Mouse (Mus musculus) telencephalon, adult 2 months (tissue): ENCODE measurements at regions not wholly inside any gene's neighbourhood (a gene's known extent, or its start where the extent isn't known, plus 50 kb on each side); places are given as distances from the start of the nearest gene placed in this dataset.

Source experiments
- DNase-seq: peaks from one replicate; pipeline ENCODE4 v3.0.0-alpha.2; 2011; ENCODE audit warnings: low read depth, low spot score

GRCm38 (mm10) chr2:95891566-95891965, 426.4 kb upstream of the Lrrc4c start:
- peak; percentile 84 for DNase-seq

GRCm38 (mm10) chr2:95905026-95905425, 412.9 kb upstream of the Lrrc4c start:
- DNase-seq = no peak

DNA sequence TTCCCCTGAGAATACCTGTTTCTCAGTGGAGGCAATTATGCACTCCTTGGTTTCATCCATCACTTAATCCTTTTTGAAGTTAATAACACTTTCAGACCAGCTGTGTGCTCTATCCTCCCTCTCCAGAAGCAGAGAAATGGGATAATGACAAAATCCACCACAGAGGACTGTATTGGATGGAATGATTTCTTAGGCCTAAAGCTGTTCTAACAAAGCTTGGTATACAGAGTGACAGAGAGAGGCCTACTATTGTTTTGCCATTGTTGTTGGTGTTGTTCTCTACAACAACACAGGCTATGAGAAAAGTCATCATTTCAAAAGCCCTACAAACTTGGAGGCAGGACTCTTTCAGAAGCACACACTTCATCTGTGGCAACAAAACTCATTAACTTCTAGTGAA, 408.2 kb upstream of the Lrrc4c start:
- no peak for DNase-seq

DNA sequence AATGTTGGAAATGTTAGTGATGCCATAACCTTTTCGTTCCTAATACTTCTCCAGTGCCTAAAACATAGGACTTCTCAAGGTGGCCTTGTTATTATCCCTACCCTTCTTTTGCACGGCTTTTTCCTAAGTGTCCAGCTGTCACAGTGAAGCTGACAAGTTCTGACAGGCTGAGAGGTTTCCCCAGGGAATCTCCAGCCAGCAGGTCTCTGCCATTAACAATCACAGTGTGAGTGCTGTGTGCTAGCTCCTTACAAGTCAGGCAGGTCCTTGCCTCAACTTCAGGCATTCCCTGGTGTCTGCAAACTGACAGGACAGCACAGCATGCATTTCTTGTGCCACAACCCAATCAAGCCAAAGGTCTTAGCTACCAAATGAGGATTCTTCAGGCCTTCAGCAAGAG, 407.8 kb upstream of the Lrrc4c start:
- no peak for DNase-seq
